Mouse (Mus musculus) embryo, embryonic 10.5 days (tissue): ENCODE measurements around the gene Armh4.
"Not testable (repeated sequence)": the region's sequence is repeated elsewhere in the genome, so short reads cannot be mapped to it uniquely, and the experiment has no call there.

Experiments used
- DNase-seq: peaks from one replicate; pipeline ENCODE4 v3.0.0-alpha.2; 2015; ENCODE audit warnings: low spot score

Gene Armh4

GRCm38 (mm10) chr14:49782715-49783531 lies at the start of gene Armh4:
Armh4 (minus strand) TSS chr14:49783383.
- DNase-seq, result peak; percentile 94

- peak; percentile 74 for DNase-seq
These were observed 46.3 kb upstream of the Armh4 start for GRCm38 (mm10) chr14:49829192-49830171.

GRCm38 (mm10) chr14:49819721-49820440 lies 36.7 kb upstream of the Armh4 start:
- DNase-seq, result not testable (repeated sequence)

- DNase-seq, result not testable (repeated sequence)
These were observed 35.6 kb upstream of the Armh4 start for GRCm38 (mm10) chr14:49818713-49819208.

- not testable (repeated sequence) for DNase-seq
These were observed 29.8 kb upstream of the Armh4 start for GRCm38 (mm10) chr14:49812966-49813365.

- DNase-seq, result not testable (repeated sequence)
These were observed 21.9 kb upstream of the Armh4 start for GRCm38 (mm10) chr14:49805051-49805450.

- DNase-seq, result peak; percentile 74
These were observed 18.3 kb upstream of the Armh4 start for GRCm38 (mm10) chr14:49801444-49801843.

- DNase-seq, result no peak
These were observed 10.8 kb upstream of the Armh4 start for GRCm38 (mm10) chr14:49793948-49794347.

- DNase-seq, result no peak
These were observed 7.4 kb upstream of the Armh4 start for GRCm38 (mm10) chr14:49790542-49790941.

GRCm38 (mm10) chr14:49785793-49786192 lies 2.6 kb upstream of the Armh4 start:
- peak; percentile 80 for DNase-seq

- DNase-seq, result no peak
These were observed 683 bp upstream of the Armh4 start for GRCm38 (mm10) chr14:49783866-49784265.

- DNase-seq, result no peak
These were observed 2.8 kb downstream of the Armh4 start for GRCm38 (mm10) chr14:49780416-49780815.

- not testable (repeated sequence) for DNase-seq
These were observed 5.6 kb downstream of the Armh4 start for GRCm38 (mm10) chr14:49777539-49777938.

- DNase-seq, result no peak
These were observed 11.4 kb downstream of the Armh4 start for GRCm38 (mm10) chr14:49771746-49772145.

- no peak for DNase-seq
These were observed 16.6 kb downstream of the Armh4 start for GRCm38 (mm10) chr14:49766601-49767000.

- no peak for DNase-seq
These were observed 27.3 kb downstream of the Armh4 start for GRCm38 (mm10) chr14:49755845-49756244.

GRCm38 (mm10) chr14:49752614-49753013 lies 30.6 kb downstream of the Armh4 start:
- no peak for DNase-seq

GRCm38 (mm10) chr14:49745874-49746273 lies 37.3 kb downstream of the Armh4 start:
- no peak for DNase-seq

- DNase-seq, result no peak
These were observed 39.1 kb downstream of the Armh4 start for GRCm38 (mm10) chr14:49743946-49744526.

GRCm38 (mm10) chr14:49739328-49739727 lies 43.9 kb downstream of the Armh4 start:
- DNase-seq, result no peak

- DNase-seq, result no peak
These were observed 44.6 kb downstream of the Armh4 start for GRCm38 (mm10) chr14:49738441-49739088.
